Mouse (Mus musculus) myocyte (in vitro differentiated cells): ENCODE measurements around the gene Adk.

Experiments
- MAX ChIP-seq: IDR thresholded peaks from one replicate; pipeline ENCODE4 v1.6.1; 2011; ENCODE audit warnings: low read depth, mild to moderate bottlenecking, control low read depth
- MYOG ChIP-seq, 3 experiments: IDR thresholded peaks; one replicate each; pipeline ENCODE4 v1.6.1; 2011; ENCODE audit warnings: control low read depth in 2 of 3, low read depth in 2 of 3, mild to moderate bottlenecking in 2 of 3; ENCODE audit not compliant: insufficient read length in 2 of 3, control insufficient read depth in 1 of 3, insufficient read depth in 1 of 3
- POLR2A ChIP-seq: IDR thresholded peaks from one replicate; pipeline ENCODE4 v1.6.1; 2011; ENCODE audit warnings: low read depth, mild to moderate bottlenecking, control low read depth, moderate library complexity; ENCODE audit not compliant: insufficient read length
- POLR2AphosphoS2 ChIP-seq: IDR thresholded peaks from one replicate; pipeline ENCODE4 v1.6.1; 2011; ENCODE audit warnings: low read depth, control low read depth; ENCODE audit not compliant: insufficient read length
- TCF12 ChIP-seq: IDR thresholded peaks from one replicate; pipeline ENCODE4 v1.6.1; 2011; ENCODE audit warnings: mild to moderate bottlenecking, control low read depth; ENCODE audit not compliant: poor library complexity, insufficient read depth, severe bottlenecking
- USF1 ChIP-seq: IDR thresholded peaks from one replicate; pipeline ENCODE4 v1.6.1; 2011; ENCODE audit warnings: low read depth, mild to moderate bottlenecking, control low read depth, moderate library complexity

DNA sequence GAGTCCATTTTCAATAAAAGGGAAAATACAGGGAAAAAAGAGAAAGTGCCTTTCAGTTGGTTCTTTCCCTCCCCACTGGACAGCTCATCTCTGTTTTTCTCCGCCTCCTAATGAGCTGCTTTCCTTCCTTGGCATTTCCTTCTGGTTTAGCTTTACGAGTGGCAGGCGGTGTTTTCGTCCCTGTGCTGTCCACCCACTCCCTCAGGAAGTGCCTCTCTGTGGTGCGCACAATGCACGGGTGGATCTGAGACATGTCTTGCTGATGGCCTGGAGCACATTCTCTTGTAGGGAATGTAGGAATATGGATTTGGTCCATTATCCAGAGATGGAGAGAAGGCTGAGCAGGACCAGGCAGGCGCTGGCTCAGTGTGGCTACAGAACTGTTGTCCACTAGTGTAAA lies 47.0 kb downstream of the Adk start:
- no peak for TF ChIP-seq MAX
- TF ChIP-seq POLR2A = no peak
- no peak for TF ChIP-seq POLR2AphosphoS2
- no peak for TF ChIP-seq MYOG (IDR thresholded peaks at IDR 0.05; ENCODE audit: control insufficient read depth in 1 of 3, insufficient read depth in 1 of 3, insufficient read length in 2 of 3, low read depth in 2 of 3)
- no peak for TF ChIP-seq TCF12
- no peak for TF ChIP-seq USF1
